Mouse (Mus musculus): ENCODE results near the gene Ppat.
A peak's percentile ranks its signal among the peaks of the same experiment; 100 is the strongest.
"Not testable (repeated sequence)": the region's sequence is repeated elsewhere in the genome, so short reads cannot be mapped to it uniquely, and the experiment has no call there.

Gene Ppat

DNA sequence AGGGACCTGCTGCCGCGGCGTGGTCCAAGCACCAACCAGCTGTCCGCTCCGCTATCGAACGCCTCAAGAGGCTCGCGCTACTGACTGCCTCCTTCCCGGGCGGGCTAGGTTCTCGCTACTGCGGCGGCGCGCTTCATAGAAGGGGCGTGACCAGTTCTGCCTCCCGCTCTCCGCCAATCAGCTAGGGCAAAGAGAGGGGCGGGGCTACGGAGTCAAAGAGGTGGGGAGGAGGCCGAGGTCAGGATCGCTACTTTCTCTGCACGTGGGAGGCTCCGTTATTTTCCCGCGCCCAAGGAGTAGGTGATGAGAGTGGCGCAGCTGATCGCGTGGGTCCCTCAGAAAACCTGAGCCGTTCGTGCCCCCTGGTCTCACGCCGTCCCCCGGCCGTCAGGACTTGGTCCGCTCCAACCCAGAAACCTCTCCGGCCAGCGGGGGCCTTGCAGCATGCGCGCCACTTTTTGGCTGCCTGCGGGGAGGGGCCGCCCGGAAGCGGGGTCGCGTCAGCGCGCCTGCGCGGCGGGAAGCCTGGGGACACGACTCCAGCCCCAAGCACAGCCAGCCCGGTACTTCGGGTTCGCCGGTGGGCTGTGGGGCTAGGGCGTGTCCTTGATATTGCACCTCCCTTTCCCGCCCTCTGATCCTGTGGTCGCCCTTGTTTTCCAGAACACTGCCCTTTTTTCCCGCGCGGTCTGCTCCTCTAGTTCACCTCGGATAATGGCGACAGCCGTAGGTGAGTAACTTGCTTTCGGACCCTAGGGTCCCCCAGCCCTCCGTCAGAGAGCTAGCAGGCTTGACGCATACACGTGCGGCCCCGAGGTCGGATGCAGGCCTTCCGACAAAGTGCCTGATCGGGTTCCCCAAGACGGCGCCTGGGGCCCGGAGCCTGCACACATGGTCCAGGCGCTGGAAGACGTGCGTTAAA is at the start of gene Ppat, which contains the start of gene Paics:
TSS of gene Ppat (minus strand) at position 473 of the 922 bp plus-strand sequence.
TSS of gene Paics (plus strand) at position 202 of the 922 bp plus-strand sequence.
- peak; percentile 99 for DNase-seq (ENCODE audit: low read depth)

DNA sequence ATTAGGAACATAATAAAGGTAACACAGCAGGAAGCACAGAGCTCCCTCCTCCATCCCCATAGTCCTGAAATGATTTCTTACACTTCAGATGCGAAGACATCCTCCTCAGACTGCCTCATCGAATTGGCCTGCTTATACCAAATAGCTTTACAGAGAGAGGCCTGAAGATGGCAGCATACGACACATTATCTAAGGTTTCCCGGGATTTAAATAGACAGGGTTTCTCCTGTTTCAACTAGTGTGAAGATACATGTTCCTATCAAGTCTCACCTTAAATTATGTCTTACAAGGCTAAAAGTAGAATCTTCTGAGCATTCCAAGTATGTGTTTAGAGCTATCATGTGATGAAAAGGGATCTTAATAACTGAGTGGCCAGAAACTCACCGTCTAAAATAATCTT is 47.0 kb upstream of the Ppat start:
- DNase-seq (ENCODE audit: low read depth) = no peak

- DNase-seq (ENCODE audit: low read depth) = no peak
Observed at GRCm38 (mm10) chr5:76993174-76993814, 41.9 kb upstream of the Ppat start.

GRCm38 (mm10) chr5:76990789-76991188 is 39.4 kb upstream of the Ppat start:
- no peak for DNase-seq (ENCODE audit: low read depth)

DNA sequence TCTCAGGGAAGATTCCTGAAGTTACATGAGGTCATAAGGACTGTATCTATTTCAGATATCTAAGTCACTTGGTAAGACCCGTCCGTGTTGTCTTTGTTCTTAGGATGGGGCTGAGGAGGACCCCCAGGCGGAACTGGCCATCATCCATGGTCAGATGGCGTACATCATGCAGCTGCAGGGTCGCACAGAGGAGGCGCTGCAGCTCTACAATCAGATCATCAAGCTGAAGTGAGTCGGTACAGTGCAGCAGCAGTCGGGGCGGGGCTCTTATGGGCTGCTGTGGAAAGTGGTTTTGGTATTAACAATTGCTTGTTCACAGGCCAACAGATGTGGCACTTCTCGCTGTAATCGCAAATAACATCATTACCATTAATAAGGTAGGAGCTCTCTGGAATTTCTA is 32.6 kb upstream of the Ppat start:
- DNase-seq (ENCODE audit: low read depth) = no peak

GRCm38 (mm10) chr5:76975736-76976135 is 24.4 kb upstream of the Ppat start:
- no peak for DNase-seq (ENCODE audit: low read depth)

GRCm38 (mm10) chr5:76974554-76975285 is 23.3 kb upstream of the Ppat start, which contains the start of gene Srp72:
Gene Srp72, plus strand, starts transcription at chr5:76974683.
- peak; percentile 90 for DNase-seq (ENCODE audit: low read depth)

DNA sequence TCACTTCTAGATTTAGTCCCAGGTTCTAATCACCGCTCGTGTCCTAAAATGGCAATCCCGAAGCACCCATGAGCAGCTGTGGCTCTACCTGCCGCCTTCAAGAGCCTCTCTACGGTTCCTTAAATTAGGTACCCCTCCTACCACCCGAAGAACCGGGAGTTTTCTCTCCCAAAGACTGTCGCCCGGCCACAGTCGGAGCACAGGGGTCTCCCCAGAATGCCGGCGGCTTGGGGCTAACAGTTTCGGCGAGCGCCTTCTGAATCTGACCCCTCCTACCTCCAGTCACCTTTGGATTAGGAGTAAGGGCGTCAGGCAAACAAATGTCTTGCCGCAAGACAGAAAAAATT is 22.8 kb upstream of the Ppat start:
- DNase-seq (ENCODE audit: low read depth) = no peak

GRCm38 (mm10) chr5:76973488-76973887 is 22.1 kb upstream of the Ppat start:
- DNase-seq (ENCODE audit: low read depth) = peak; percentile 19

GRCm38 (mm10) chr5:76971115-76971514 is 19.7 kb upstream of the Ppat start:
- not testable (repeated sequence) for DNase-seq (ENCODE audit: low read depth)

DNA sequence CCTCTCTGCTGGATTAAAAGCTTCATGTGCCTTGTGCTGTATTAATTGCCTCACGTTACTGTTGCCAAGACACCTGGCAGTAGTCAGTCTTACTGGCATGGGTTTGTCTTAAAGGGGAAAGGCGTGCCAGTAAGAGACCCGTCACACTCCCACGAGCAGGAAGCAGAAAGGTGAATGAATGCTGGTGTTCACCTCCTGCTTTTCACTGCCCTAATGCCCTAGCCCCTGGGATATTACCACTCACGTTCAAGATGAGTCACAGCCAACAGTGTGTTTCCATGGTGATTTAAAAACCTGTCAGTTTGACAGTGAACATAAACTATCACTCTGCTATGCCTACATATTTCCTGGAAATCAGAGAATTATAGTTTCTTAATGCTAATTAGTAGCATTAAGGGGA is 17.9 kb upstream of the Ppat start:
- no peak for DNase-seq (ENCODE audit: low read depth)

DNA sequence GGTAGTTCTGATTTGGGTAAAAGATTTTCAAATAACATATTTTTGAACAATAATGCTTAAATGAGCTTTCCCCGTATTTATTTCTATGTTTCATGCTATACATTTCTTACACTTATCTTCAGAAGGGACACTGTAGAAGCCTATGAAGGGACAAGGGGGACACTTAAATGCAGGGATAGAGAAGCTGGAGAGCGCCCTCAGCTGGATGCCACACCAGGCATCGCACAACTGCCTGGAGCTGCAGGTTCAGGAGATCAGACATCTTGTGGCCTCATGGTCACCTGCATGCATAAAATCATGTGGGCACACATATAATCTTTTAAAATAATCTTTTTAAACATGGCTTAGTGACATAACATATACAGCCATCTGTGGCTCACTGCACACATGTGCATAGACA is 13.3 kb upstream of the Ppat start:
- no peak for DNase-seq (ENCODE audit: low read depth)

GRCm38 (mm10) chr5:76962545-76962944 is 11.2 kb upstream of the Ppat start:
- DNase-seq (ENCODE audit: low read depth) = no peak

GRCm38 (mm10) chr5:76959587-76959986 is 8.2 kb upstream of the Ppat start:
- no peak for DNase-seq (ENCODE audit: low read depth)

- DNase-seq (ENCODE audit: low read depth) = peak; percentile 25
Observed at GRCm38 (mm10) chr5:76957954-76958353, 6.6 kb upstream of the Ppat start.

DNA sequence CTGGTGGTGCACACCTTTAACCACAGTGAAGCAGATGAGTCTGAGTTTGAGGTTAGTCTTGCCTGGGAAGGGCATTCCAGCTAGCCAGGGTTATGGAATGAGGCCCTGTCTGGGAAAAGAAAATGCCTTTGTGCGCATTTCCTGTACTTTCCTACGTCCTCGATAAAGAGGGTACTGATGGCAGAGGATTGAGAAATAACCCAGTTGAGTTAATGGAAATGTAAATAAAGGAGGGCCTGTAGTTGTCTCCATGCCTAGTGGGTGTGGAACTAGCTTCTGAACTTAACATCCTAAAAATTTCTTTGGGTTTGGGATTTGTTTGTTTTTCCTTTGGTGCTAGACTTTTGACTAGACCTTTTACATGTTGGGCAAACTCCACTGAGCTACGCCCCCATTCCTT is 4.1 kb upstream of the Ppat start:
- DNase-seq (ENCODE audit: low read depth) = no peak

- no peak for DNase-seq (ENCODE audit: low read depth)
Observed at GRCm38 (mm10) chr5:76954271-76954900, 3.0 kb upstream of the Ppat start.

DNA sequence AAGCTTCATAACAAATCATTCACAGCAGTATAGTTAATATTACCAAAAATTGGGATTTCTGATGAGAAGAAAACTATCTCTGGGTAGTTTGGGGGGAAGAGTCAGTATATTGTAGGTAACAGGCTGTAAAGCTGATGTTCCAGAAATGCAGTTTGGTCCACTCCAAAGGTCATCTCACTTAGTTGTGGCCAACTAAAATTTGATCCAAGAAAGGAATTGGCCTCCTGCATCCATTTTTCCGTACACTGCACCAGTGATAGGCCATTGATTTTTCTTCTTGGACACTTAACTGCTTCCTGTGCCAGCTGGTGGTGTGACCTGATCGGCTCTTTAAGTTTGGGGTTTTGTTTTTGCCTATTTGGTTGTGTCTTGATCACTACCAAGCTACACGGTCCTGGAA is 2.4 kb upstream of the Ppat start:
- no peak for DNase-seq (ENCODE audit: low read depth)

GRCm38 (mm10) chr5:76952112-76953040 is 998 bp upstream of the Ppat start:
- DNase-seq (ENCODE audit: low read depth) = no peak

- no peak for DNase-seq (ENCODE audit: low read depth)
Observed at GRCm38 (mm10) chr5:76950343-76951105, 854 bp downstream of the Ppat start.
